Mouse (Mus musculus): Measurements from ENCODE around the gene Gm45837.
"Not testable (repeated sequence)": the region's sequence is repeated elsewhere in the genome, so short reads cannot be mapped to it uniquely, and the experiment has no call there.

The Gm45837 gene

GRCm38 (mm10) chr7:101549266-101549665, 138.6 kb downstream of the Gm45837 start:
- no peak for DNase-seq (ENCODE audit: extremely low spot score)

- no peak for DNase-seq (ENCODE audit: extremely low spot score)
Measured at GRCm38 (mm10) chr7:101550686-101551485, 140.2 kb downstream of the Gm45837 start.

GRCm38 (mm10) chr7:101551530-101551929, 140.8 kb downstream of the Gm45837 start:
- no peak for DNase-seq (ENCODE audit: extremely low spot score)

- not testable (repeated sequence) for DNase-seq (ENCODE audit: extremely low spot score)
Measured at GRCm38 (mm10) chr7:101555473-101555872, 144.8 kb downstream of the Gm45837 start.

- DNase-seq (ENCODE audit: extremely low spot score), result no peak
Measured at GRCm38 (mm10) chr7:101557391-101557790, 146.7 kb downstream of the Gm45837 start.

- DNase-seq (ENCODE audit: extremely low spot score), result not testable (repeated sequence)
Measured at GRCm38 (mm10) chr7:101559393-101559792, 148.7 kb downstream of the Gm45837 start.
